Mouse (Mus musculus) stomach, embryonic 14.5 days (tissue): ENCODE measurements around the gene Gstp1. TPM values are rescaled to one million over a fixed set of nuclear protein-coding genes. Genes with fewer than 3 reads are reported as not detected.

Source experiments
- ATAC-seq: fragments of 200-750 bp; cut with Nextera tagmentation; 2 replicates; pipeline ENCODE4 v1.8.0; 2017; ENCODE audit warnings: low read depth, moderate TSS enrichment; ENCODE audit not compliant: insufficient number of reproducible peaks, insufficient read depth, low FRiP score
- H3K27ac ChIP-seq: fragments of 300-500 bp; sonication (generic); 2 replicates; pipeline ENCODE4 v1.5.1; 2014; ENCODE audit warnings: mild to moderate bottlenecking, low read length, moderate library complexity, mixed read lengths
- H3K27me3 ChIP-seq: fragments of 300-500 bp; sonication (generic); 2 replicates; pipeline ENCODE4 v1.6.1; 2014; ENCODE audit warnings: low read length, control low read depth, mixed read lengths; ENCODE audit not compliant: control insufficient read depth, insufficient read depth
- H3K36me3 ChIP-seq: fragments of 300-500 bp; sonication (generic); 2 replicates; pipeline ENCODE4 v1.6.1; 2014; ENCODE audit warnings: mild to moderate bottlenecking, control low read depth, low read length, moderate library complexity, mixed read lengths; ENCODE audit not compliant: control insufficient read depth, insufficient read depth
- H3K4me1 ChIP-seq: fragments of 300-500 bp; sonication (generic); 2 replicates; pipeline ENCODE4 v1.6.1; 2014; ENCODE audit warnings: low read length, control low read depth, mixed read lengths; ENCODE audit not compliant: control insufficient read depth, insufficient read depth
- H3K4me2 ChIP-seq: fragments of 300-500 bp; sonication (generic); replicated peaks from 2 replicates; pipeline ENCODE4 v1.6.1; 2014; ENCODE audit warnings: low read depth, low read length, control low read depth
- H3K4me3 ChIP-seq: fragments of 300-500 bp; sonication (generic); 2 replicates; pipeline ENCODE4 v1.5.1; 2014; ENCODE audit warnings: low read depth, low read length, control low read depth
- H3K9ac ChIP-seq: fragments of 300-500 bp; sonication (generic); replicated peaks from 2 replicates; pipeline ENCODE4 v1.6.1; 2014; ENCODE audit warnings: low read depth, mild to moderate bottlenecking, control low read depth, low read length, moderate library complexity, mixed read lengths
- H3K9me3 ChIP-seq: fragments of 300-500 bp; sonication (generic); 2 replicates; pipeline ENCODE4 v1.6.1; 2016; ENCODE audit warnings: low read depth, low read length, control low read depth; ENCODE audit not compliant: control insufficient read depth
- WGBS: fragments of 180-500 bp; shearing (Covaris S2); extraction: QIAGEN DNeasy Blood & Tissue Kit; methylation state at CpG from one replicate; pipeline ENCODE4 v1.1.7; 2014; 5-methylcytosine and 5-hydroxymethylcytosine counted together
- polyA plus RNA-seq: library from polyadenylated mRNA; unstranded; fragments of >200 nt; fragmentation: Nextera tagmentation; extraction: Ambion mirVana; gene quantifications from 2 replicates; pipeline ENCODE4 v1.2.1, GENCODE M21; 2014

Gene Gstp1
- polyA plus RNA-seq, 1 experiment from 2014 or later = 672 TPM

GRCm38 (mm10) chr19:4005971-4006370 lies 31.8 kb downstream of the Gstp1 start:
- H3K27ac ChIP-seq = no peak overlapping the region
- peaks cover 24% of the 10 kb centered on the region for H3K36me3 ChIP-seq
- no peak overlapping the region for H3K9ac ChIP-seq
- H3K4me1 ChIP-seq = peaks cover 7% of the 10 kb centered on the region
- WGBS = 90% methylated on average over 8 of the region's 8 CpGs
- ATAC-seq = no peak
- H3K4me2 ChIP-seq = no peak overlapping the region
- no peaks in the 10 kb centered on the region for H3K27me3 ChIP-seq
- no peaks in the 10 kb centered on the region for H3K9me3 ChIP-seq
- H3K4me3 ChIP-seq = no peak overlapping the region

- Histone ChIP-seq H3K36me3 (peaks cover 24% of the 10 kb centered on the region), H3K4me2 (no peak overlapping the region), H3K9me3 (no peaks in the 10 kb centered on the region), H3K27ac (no peak overlapping the region), H3K27me3 (no peaks in the 10 kb centered on the region), H3K4me1 (peaks cover 9% of the 10 kb centered on the region), H3K4me3 (no peak overlapping the region), H3K9ac (no peak overlapping the region)
- ATAC-seq = no peak
- WGBS = 86% methylated on average over 9 of the region's 9 CpGs
Observed at GRCm38 (mm10) chr19:4005091-4005490, 32.7 kb downstream of the Gstp1 start.

- H3K27ac ChIP-seq = no peak overlapping the region
- no peak overlapping the region for H3K4me3 ChIP-seq
- no peaks in the 10 kb centered on the region for H3K9me3 ChIP-seq
- H3K27me3 ChIP-seq = no peaks in the 10 kb centered on the region
- peaks cover 24% of the 10 kb centered on the region for H3K36me3 ChIP-seq
- no peak for ATAC-seq
- H3K4me2 ChIP-seq = no peak overlapping the region
- 87% methylated on average over 15 of the region's 15 CpGs for WGBS
- no peak overlapping the region for H3K9ac ChIP-seq
- H3K4me1 ChIP-seq = peaks cover 14% of the 10 kb centered on the region
Observed at GRCm38 (mm10) chr19:4004331-4004730, 33.5 kb downstream of the Gstp1 start.

DNA sequence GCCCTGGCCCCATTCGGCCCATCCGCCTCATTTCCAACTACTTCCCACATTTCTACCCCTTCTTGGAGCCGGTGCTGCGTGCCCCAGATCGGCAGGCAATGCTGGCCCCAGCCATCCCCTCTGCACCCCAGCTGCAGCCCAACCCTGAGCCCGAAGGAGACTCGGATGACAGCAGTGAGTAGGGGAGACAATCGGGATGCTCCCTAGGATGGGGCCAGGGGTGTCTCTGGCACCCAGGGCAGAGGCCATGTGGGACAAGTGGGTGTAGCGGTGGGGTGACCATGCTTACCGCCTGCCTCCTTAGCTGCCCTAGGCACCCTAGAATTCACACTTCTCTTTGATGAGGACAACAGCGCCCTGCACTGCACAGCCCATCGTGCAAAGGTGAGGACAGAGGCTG lies 34.1 kb downstream of the Gstp1 start:
- WGBS = 67% methylated on average over 12 of the region's 12 CpGs
- no peak for ATAC-seq

GRCm38 (mm10) chr19:4003112-4003511 lies 34.7 kb downstream of the Gstp1 start, which contains the start of gene Doc2g:
Gene Doc2g (plus strand): TSS chr19:4003313.
- Histone ChIP-seq H3K9ac (no peak within 1 kb of the TSS), H3K36me3 (peaks cover 18% of the 10 kb centered on the region), H3K9me3 (no peaks in the 10 kb centered on the region), H3K4me2 (no peak within 1 kb of the TSS), H3K4me1 (peaks cover 15% of the 10 kb centered on the region), H3K27me3 (no peaks in the 10 kb centered on the region), H3K27ac (no peak within 1 kb of the TSS), H3K4me3 (no peak within 1 kb of the TSS)
- whole genome bisulfite sequencing = 64% methylated on average over 1 of the region's 1 CpGs
- no peak for ATAC-seq

More for the DNA sequence above, 34.1 kb downstream of the Gstp1 start:
- peaks cover 24% of the 10 kb centered on the region for H3K36me3 ChIP-seq
- H3K9ac ChIP-seq = no peak overlapping the region
- no peak overlapping the region for H3K27ac ChIP-seq
- peaks cover 15% of the 10 kb centered on the region for H3K4me1 ChIP-seq
- no peak overlapping the region for H3K4me3 ChIP-seq
- no peaks in the 10 kb centered on the region for H3K9me3 ChIP-seq
- H3K27me3 ChIP-seq = no peaks in the 10 kb centered on the region
- no peak overlapping the region for H3K4me2 ChIP-seq

DNA sequence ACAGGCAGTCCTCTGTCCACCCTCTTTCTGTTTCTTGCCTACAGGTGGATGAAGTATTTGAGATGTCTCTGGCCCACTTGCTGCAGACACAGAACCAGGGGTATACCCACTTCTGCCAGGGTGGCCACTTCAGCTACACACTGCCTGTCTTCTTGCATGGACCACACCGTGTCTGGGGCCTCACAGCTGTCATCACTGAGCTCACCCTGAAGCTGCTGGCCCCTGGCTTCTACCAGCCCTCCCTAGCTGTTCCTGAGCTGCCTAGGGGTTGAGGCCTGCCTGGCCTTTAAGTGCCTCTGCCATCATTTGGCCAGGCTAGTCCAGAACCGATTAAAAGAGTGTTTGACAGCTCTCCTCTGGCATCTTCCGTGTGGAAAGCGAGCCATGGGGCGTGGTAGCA lies 36.0 kb downstream of the Gstp1 start:
- no peaks in the 10 kb centered on the region for H3K9me3 ChIP-seq
- H3K4me2 ChIP-seq = peak overlapping the region; percentile 93; the same call in 1 of the 2 replicates
- H3K4me1 ChIP-seq = peaks cover 15% of the 10 kb centered on the region
- H3K4me3 ChIP-seq = no peak overlapping the region
- WGBS = 77% methylated on average over 5 of the region's 5 CpGs
- H3K9ac ChIP-seq = no peak overlapping the region
- H3K27ac ChIP-seq = no peak overlapping the region
- H3K27me3 ChIP-seq = no peaks in the 10 kb centered on the region
- no peak for ATAC-seq
- H3K36me3 ChIP-seq = 0 out of 2 replicates have a peak, but pooled peaks cover 5% of the 10 kb centered on the region

DNA sequence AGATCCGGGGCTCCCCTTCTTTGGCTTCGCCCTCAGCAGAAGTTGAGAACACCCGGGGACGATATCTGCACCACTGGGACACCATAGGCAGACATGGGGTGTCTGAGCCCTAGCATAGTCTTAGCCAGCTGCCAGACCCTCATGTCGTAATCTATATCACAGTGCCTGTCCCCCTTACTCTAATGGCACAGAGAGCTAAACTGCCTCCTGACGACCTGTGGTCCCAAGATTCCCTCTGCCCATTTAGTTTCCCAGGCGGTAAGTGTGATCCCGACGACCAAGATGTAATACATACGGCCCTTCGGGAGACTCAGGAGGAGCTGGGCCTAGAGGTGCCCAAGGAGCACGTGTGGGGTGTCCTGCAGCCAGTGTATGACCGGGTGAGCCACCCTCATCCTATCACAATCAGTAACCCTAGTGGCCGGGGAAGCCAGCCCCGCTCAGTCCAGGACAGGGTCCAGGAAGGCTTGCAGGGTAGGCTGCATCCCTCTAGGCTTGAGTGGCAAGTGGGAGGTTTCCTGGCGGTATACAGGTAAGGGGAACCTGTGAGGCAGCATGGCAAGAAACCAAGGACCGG lies 36.7 kb downstream of the Gstp1 start:
- Histone ChIP-seq H3K4me2 (peak overlapping the region; percentile 93), H3K27ac (peak overlapping the region; percentile 97), H3K27me3 (no peaks in the 10 kb centered on the region), H3K4me3 (peak overlapping the region; percentile 52), H3K9me3 (no peaks in the 10 kb centered on the region), H3K9ac (peak overlapping the region; percentile 80), H3K4me1 (peaks cover 15% of the 10 kb centered on the region), H3K36me3 (0 out of 2 replicates have a peak, but pooled peaks cover 1% of the 10 kb centered on the region)
- no peak for ATAC-seq
- 11% methylated on average over 17 of the region's 17 CpGs for WGBS

- Histone ChIP-seq H3K4me3 (peak within 1 kb of the TSS; percentile 52), H3K27me3 (no peaks in the 10 kb centered on the region), H3K4me1 (peaks cover 15% of the 10 kb centered on the region), H3K9me3 (no peaks in the 10 kb centered on the region), H3K9ac (peak within 1 kb of the TSS; percentile 80), H3K27ac (peak within 1 kb of the TSS; percentile 97), H3K4me2 (peak within 1 kb of the TSS; percentile 93), H3K36me3 (no peaks in the 10 kb centered on the region)
- WGBS = under 1% methylated on average over 64 of the region's 64 CpGs
- ATAC-seq = peak; percentile 89
Observed at GRCm38 (mm10) chr19:4000119-4000900, 37.5 kb downstream of the Gstp1 start, which contains the start of the genes Nudt8 and Gm49405. Gene Nudt8 (plus strand): TSS chr19:4000580. Gene Gm49405 (plus strand): TSS chr19:4000626.
